Mouse (Mus musculus) layer of hippocampus, adult 11-12 months (tissue): ENCODE measurements at regions not wholly inside any gene's neighbourhood (a gene's known extent, or its start where the extent isn't known, plus 50 kb on each side); places are given as distances from the start of the nearest gene placed in this dataset.
"Not testable (repeated sequence)": the region's sequence is repeated elsewhere in the genome, so short reads cannot be mapped to it uniquely, and the experiment has no call there.

Source experiments
- DNase-seq: peaks from one replicate; pipeline ENCODE4 v3.0.0; 2022; ENCODE audit warnings: low spot score

GRCm38 (mm10) chr8:35020480-35020879 is 745.1 kb upstream of the Gm19410 start:
- DNase-seq = no peak

- no peak for DNase-seq
Measured at GRCm38 (mm10) chr8:35022649-35023048, 742.9 kb upstream of the Gm19410 start.

GRCm38 (mm10) chr8:35047798-35048197 is 717.8 kb upstream of the Gm19410 start:
- DNase-seq = no peak

DNA sequence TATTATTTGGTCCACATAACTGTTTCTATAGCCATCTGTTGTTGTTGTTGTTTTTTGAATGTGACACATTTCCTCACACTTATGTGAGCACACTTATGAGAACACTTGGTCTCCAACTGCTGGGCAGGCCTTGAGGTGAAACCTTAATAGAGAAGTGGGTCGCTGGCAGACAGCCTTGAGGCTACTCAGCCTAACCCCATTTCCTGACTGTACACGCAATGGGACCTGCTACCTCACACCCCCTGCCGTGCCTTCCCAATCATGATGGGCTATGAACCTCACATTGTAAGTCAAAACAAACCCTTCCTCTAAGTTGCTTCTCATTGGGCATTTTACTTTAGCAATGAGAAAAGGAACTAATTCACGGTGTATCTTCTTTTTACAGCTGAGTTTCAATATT is 712.1 kb upstream of the Gm19410 start:
- DNase-seq = no peak

DNA sequence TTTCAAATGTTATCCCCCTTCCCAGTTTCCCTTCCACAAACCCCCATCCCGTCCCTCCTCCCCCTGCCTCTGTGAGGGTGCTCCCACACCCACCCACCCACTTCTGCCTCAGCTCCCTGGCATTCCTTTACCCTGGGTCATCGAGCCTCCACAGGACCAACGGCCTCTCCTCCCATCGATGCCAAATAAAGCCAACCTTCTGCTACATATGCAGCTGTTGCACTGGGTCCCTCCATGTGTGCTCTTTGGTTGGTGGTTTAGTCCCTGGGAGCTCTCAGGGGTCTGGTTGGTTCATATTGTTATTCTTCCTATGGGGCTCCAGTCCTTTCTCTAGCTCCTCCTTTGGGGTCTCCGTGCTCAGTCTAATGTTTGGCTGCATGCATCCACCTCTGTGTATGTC is 704.5 kb upstream of the Gm19410 start:
- no peak for DNase-seq

- DNase-seq = no peak
Measured at GRCm38 (mm10) chr8:35068228-35068627, 697.4 kb upstream of the Gm19410 start.

DNA sequence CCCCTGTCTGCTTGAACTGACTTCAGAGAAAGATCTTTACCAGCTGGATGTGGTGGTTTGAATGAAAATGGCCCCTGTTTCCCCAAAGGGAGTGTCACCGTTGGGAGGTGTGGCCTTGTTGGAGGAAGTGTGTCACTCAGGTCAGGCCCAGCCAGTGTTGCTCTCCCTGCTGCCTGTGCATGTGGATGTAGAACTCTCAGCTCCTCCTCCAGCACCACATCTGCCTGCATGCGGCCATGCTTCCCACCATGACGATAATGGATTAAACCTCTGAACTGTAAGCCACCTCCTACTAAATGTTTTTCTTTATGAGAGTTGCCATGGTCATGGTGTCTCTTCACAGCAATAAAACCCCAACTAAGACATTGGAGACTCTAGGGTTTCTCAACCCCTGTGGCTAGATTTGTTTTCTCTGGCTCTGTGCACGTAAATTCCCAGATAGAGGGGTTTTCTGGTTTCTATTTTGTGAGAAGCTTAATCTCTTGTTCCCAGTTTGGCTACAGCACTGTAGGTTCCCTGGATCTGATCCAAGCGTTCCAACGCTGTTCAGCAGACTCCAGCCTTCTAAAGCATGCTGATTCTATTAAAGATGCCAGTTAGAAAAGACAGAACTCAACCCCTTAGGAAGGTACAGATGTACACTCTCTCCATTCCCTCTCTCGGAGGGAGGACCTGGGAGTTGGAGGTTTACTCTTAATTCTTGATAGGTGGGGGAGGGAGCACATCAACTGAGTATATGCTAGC is 695.2 kb upstream of the Gm19410 start:
- peak; percentile 44 for DNase-seq

DNA sequence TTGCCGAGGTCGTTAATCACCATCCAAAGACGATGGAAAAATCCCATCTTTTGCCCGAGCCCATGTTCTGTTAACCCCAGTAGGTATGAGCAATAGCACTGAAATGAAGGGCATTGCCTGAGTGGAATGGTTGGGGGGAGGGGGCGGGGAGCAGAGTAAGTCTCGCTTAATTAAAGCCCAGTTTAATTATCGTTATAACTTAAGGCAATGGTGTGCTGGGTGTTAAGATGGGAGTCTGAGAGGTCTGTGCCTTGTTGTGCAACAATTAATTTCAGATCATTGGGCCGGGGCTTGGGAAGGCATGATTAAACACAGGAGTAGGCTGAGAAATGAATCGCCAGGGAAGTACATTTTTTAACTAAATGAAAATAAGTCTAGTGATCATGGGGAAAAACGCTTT is 689.6 kb upstream of the Gm19410 start:
- no peak for DNase-seq

DNA sequence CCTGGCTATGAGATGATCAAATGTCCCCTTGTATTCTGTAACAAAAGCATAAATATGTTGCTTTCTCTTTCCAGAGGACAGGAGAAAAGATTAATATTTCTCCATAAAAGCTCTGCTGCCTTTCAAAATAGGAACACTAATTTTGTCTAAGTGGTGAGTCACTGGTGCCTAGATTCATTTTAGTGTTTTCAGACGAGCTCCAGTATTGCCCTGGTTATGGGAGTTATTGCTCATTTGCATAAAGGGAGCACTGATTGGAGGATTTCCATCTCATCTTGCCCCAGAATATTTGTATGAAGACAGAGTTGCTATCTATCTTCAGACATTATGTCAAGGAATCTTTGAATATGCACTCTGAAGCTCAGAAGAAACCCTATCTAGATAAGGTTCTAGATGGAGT is 682.4 kb upstream of the Gm19410 start:
- no peak for DNase-seq

DNA sequence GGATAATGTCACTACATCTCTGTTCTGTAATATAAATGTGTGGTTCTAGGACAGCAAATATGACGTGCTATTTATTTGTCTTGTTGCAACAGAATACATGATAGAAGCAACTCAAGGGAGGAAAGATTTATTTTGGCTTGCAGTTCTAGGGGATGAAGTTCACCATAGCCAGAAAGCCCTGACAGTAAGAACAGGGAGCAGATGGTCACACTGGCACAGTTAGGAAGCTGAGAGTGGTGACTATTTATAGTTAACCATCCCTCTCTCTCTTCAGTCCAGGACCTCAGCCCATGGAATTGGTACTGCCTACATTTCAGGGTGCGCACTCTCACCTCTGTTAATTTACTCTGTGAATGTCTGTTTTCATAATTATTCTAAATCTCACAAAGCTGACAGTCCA is 678.5 kb upstream of the Gm19410 start:
- no peak for DNase-seq

- no peak for DNase-seq
Measured at GRCm38 (mm10) chr8:35088380-35089244, 677.0 kb upstream of the Gm19410 start.

DNA sequence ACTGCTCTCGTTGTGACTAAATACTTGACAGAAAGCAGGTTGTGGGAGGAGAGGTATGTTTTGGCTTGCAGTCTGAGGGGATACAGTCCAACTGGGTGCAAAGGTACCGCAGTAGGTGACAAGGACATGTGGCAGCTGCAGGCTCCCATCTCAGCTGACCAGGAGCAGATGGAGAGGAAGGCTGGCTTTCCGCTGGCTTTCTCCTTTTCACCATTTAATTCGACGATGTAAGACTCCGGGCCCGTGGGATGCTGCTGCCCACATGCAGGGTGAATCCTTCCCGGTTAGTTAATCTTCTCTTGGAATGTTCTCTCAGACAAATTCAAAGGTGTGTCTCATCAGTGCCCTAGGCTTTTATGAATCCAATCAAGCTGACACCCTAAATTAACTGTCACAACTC is 676.1 kb upstream of the Gm19410 start:
- DNase-seq = no peak

- no peak for DNase-seq
Measured at GRCm38 (mm10) chr8:35101701-35102100, 663.9 kb upstream of the Gm19410 start.

DNA sequence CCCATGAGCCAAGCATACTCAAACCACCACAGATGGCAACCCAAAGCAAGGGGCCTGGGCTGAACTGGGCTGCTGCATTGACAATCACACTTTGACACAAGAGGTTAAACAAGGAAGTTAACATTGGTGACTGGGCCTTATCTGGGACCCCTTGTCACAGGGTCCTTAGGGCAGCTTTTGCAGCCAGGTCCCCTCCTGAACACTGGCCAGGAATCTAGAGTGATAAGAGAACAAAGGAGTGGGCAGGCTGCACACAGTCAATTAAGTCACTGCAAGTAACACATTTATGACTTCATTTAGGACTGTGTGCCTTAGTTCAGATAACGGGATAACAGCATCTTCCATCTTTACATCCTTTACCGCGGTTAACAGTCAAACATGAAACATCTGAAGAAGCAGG is 663.5 kb upstream of the Gm19410 start:
- DNase-seq = not testable (repeated sequence)

DNA sequence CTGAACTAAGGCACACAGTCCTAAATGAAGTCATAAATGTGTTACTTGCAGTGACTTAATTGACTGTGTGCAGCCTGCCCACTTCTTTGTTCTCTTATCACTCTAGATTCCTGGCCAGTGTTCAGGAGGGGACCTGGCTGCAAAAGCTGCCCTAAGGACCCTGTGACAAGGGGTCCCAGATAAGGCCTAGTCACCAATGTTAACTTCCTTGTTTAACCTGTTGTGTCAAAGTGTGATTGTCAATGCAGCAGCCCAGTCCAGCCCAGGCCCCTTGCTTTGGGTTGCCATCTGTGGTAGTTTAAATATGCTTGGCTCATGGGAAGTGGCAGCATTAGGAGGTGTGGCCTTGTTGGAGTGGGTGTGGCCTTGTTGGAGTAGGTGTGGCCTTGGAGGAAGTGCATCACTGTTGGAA is 661.1 kb upstream of the Gm19410 start:
- not testable (repeated sequence) for DNase-seq

- DNase-seq = no peak
Measured at GRCm38 (mm10) chr8:35109506-35110217, 655.9 kb upstream of the Gm19410 start.

GRCm38 (mm10) chr8:35110286-35110685 is 655.3 kb upstream of the Gm19410 start:
- DNase-seq = no peak

DNA sequence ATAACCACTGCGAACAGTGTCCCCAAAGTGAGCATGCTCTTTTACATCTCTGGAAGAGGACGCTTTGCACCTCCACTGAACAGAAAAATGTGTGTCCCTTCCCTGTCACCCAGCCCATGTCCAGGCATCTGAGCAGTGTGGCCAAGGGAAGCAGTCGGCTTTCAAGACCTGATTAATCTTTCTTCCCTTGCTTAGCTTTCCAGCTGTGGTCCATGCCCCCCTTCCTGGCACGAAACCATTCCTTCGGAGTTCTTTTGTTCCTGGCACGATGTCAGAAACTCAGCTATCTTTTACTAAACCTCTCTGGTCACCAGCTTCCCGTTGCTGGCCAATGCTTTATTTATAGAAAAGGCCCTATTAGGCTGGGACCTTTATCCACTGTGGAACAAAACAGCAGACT is 654.5 kb upstream of the Gm19410 start:
- no peak for DNase-seq

- no peak for DNase-seq
Measured at GRCm38 (mm10) chr8:35112591-35113265, 652.9 kb upstream of the Gm19410 start.

DNA sequence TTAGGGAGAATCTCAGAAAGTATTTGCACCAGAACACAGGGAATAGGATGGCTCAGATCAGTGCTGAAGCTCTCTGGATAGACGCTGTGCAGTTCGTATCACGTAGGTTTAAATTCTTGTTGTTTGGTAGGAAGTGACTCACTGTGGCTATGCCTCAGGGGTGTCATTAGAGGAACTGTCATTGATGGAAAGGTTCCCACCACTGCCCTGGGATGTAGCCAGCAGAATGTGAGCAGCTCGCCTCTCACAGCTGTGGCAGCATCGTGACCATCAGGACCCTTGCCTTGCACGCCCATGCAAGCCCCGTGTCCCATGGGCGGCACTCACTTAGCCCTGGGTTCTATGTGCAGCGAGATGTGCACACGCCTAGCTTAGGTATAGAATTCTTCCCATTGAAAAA is 651.6 kb upstream of the Gm19410 start:
- no peak for DNase-seq

DNA sequence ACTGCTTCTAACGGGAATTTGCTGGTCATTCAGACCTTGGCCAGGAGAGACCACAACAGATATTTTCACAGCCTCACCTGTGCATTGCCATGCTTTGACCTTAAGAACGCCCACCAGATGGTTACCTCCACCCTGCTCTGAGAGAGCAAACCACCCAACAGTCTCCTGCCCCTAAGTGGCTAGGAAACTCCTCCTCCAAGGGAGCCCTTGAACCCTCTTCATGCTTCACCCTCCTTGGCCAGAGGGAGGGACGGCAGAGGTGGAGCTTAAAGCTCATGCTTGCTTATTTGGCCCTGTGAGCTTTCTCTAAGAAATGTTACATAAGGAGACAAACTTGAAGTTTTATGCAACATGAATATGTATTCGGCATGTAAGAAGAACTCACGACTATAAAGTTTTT is 645.0 kb upstream of the Gm19410 start:
- DNase-seq = no peak

- DNase-seq = no peak
Measured at GRCm38 (mm10) chr8:35121084-35121483, 644.5 kb upstream of the Gm19410 start.
